Mouse (Mus musculus): ENCODE measurements around the gene Olfr286. TPM values are rescaled to one million over a fixed set of nuclear protein-coding genes. Genes with fewer than 3 reads are reported as not detected.

Olfr286 gene
- polyA plus RNA-seq, 1 experiment from 2014 or later, result not detected

- 65% methylated on average over 3 of the region's 3 CpGs for WGBS
- H3K4me3 ChIP-seq (ENCODE audit: low read length), result no peak overlapping the region
- ATAC-seq (replicated peaks; ENCODE audit: extremely low read depth, insufficient read depth, low FRiP score), result no peak
- H3K9ac ChIP-seq (ENCODE audit: low read length), result no peak overlapping the region
- no peak overlapping the region for H3K27ac ChIP-seq (ENCODE audit: low read length)
- H3K27me3 ChIP-seq (ENCODE audit: control insufficient read depth, insufficient read depth, low read length), result peaks cover 10% of the 10 kb centered on the region; the same call in 1 of the 2 replicates
- no peak overlapping the region for H3K4me2 ChIP-seq (ENCODE audit: low read depth, low read length)
- no peaks in the 10 kb centered on the region for H3K9me3 ChIP-seq (replicated peaks; ENCODE audit: control insufficient read depth, low read length)
- H3K4me1 ChIP-seq (ENCODE audit: control insufficient read depth, insufficient read depth, low read length), result peaks cover 11% of the 10 kb centered on the region
- H3K36me3 ChIP-seq (ENCODE audit: control insufficient read depth, insufficient read depth), result no peaks in the 10 kb centered on the region
Measured at GRCm38 (mm10) chr15:98177320-98177719, 56.9 kb downstream of the Olfr286 start.

Other genes starting within 250 kb of the Olfr286 start
- 7.8 and 11.8 TPM in 2 replicates for gene Col2a1, start 229.8 kb downstream of the Olfr286 start, polyA plus RNA-seq (2015; fragmentation: Nextera tagmentation; extraction: Ambion mirVana)
- 145 and 157 TPM in 2 replicates for gene Pfkm, start 141.9 kb downstream of the Olfr286 start, polyA plus RNA-seq (2015; fragmentation: Nextera tagmentation; extraction: Ambion mirVana)
- 17.8 and 17.9 TPM in 2 replicates for gene Senp1, start 140.7 kb downstream of the Olfr286 start, polyA plus RNA-seq (2015; fragmentation: Nextera tagmentation; extraction: Ambion mirVana)
- 91.2 and 91.7 TPM in 2 replicates for gene Asb8, start 68.8 kb downstream of the Olfr286 start, polyA plus RNA-seq (2015; fragmentation: Nextera tagmentation; extraction: Ambion mirVana)
- gene Ccdc184, start 67.3 kb downstream of the Olfr286 start, polyA plus RNA-seq (2015; fragmentation: Nextera tagmentation; extraction: Ambion mirVana), result 1.2 and 1.7 TPM in 2 replicates
- not detected in 2 replicates for gene Olfr288, start 38.9 kb downstream of the Olfr286 start, polyA plus RNA-seq (2015; fragmentation: Nextera tagmentation; extraction: Ambion mirVana)
- not detected in 2 replicates for gene Gm44579, start 13.5 kb downstream of the Olfr286 start, polyA plus RNA-seq (2015; fragmentation: Nextera tagmentation; extraction: Ambion mirVana)
- not detected in 2 replicates for gene Olfr287, start 13.4 kb downstream of the Olfr286 start, polyA plus RNA-seq (2015; fragmentation: Nextera tagmentation; extraction: Ambion mirVana)
- gene H1fnt, start 22.8 kb upstream of the Olfr286 start, polyA plus RNA-seq (2015; fragmentation: Nextera tagmentation; extraction: Ambion mirVana), result not detected in 2 replicates
- 1.6 and 2.0 TPM in 2 replicates for gene Zfp641, start 61.7 kb upstream of the Olfr286 start, polyA plus RNA-seq (2015; fragmentation: Nextera tagmentation; extraction: Ambion mirVana)
- gene Olfr285, start 82.9 kb upstream of the Olfr286 start, polyA plus RNA-seq (2015; fragmentation: Nextera tagmentation; extraction: Ambion mirVana), result not detected in 2 replicates
- not detected in 2 replicates for gene Olfr284, start 106.5 kb upstream of the Olfr286 start, polyA plus RNA-seq (2015; fragmentation: Nextera tagmentation; extraction: Ambion mirVana)
- gene Olfr283, start 146.5 kb upstream of the Olfr286 start, polyA plus RNA-seq (2015; fragmentation: Nextera tagmentation; extraction: Ambion mirVana), result not detected in 2 replicates
- gene Olfr282, start 196.8 kb upstream of the Olfr286 start, polyA plus RNA-seq (2015; fragmentation: Nextera tagmentation; extraction: Ambion mirVana), result not detected in 2 replicates
- not detected in 2 replicates for gene Olfr281, start 218.1 kb upstream of the Olfr286 start, polyA plus RNA-seq (2015; fragmentation: Nextera tagmentation; extraction: Ambion mirVana)
- gene OR5BS1P, start 235.4 kb upstream of the Olfr286 start, polyA plus RNA-seq (2015; fragmentation: Nextera tagmentation; extraction: Ambion mirVana), result not detected in 2 replicates
- gene Lalba, start 248.3 kb upstream of the Olfr286 start, polyA plus RNA-seq (2015; fragmentation: Nextera tagmentation; extraction: Ambion mirVana), result not detected in 2 replicates

All from heart, embryonic 16.5 days (tissue).